ENCODE assay signal across 7 mouse cellular contexts in the genomic region with DNA sequence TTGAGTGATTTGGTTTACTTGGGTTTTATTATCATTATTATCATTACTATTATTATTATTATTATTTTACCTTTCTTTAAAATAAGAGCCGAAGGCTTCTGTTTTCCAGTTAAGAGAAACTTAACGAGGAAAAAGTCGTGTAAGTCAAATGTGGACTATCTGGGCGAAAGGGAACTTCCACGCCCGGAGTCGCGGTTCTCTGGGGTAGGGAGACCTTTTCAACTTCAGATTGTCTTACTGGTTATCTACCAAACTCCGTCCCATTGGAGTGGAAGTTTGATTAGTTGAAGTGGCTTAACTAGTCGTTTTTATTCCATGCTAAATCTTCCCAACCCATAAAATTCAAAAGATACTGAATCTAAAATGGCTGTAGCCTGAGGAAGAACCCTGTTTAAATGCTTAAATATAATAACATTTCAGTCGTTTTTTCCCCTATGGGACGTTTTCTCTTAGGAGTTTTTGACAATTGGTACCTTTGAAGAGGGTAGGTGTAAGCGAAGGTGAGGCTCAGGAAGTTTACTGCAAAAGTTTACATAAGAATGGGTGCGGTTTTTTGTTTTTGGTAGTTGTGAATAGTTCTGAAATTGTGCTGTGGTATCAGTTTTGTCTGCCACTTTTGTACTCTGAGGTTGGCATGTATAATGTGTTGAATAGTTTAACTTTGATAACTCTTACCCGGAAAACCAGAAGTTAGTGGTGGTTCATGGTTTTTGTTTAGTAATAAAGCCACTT. TPM values are rescaled to one million over a fixed set of nuclear protein-coding genes. Genes with fewer than 3 reads are reported as not detected.
DNase-seq lines count a peak whose midpoint lies in the region; ATAC-seq lines count a peak whose summit lies in the region.

No protein-coding gene starts in this region.

- H3K4me3 ChIP-seq in lung, embryonic 16.5 days (ENCODE audit: low read length), result peak overlapping the region; percentile 73
- H3K4me3 ChIP-seq in embryonic facial prominence, embryonic 11.5 days (ENCODE audit: low read depth, low read length), result peak overlapping the region; percentile 80
- H3K4me3 ChIP-seq in midbrain, embryonic 16.5 days (ENCODE audit: low read depth, low read length), result peak overlapping the region; percentile 54

- peaks cover 4% of the 10 kb centered on the region for H3K36me3 ChIP-seq in lung, embryonic 16.5 days (ENCODE audit: control insufficient read depth, insufficient read depth, low read length)
- no peaks in the 10 kb centered on the region for H3K36me3 ChIP-seq in embryonic facial prominence, embryonic 11.5 days (replicated peaks; ENCODE audit: control insufficient read depth, insufficient read depth, low read depth, low read length)
- no peaks in the 10 kb centered on the region for H3K36me3 ChIP-seq in midbrain, embryonic 16.5 days (ENCODE audit: control insufficient read depth, insufficient read depth, low read length)

- 1% methylated on average over 15 of the region's 15 CpGs for WGBS in lung, embryonic 16.5 days
- WGBS in embryonic facial prominence, embryonic 11.5 days, result 7% methylated on average over 15 of the region's 15 CpGs
- 5% methylated on average over 15 of the region's 15 CpGs for WGBS in midbrain, embryonic 16.5 days

- no peak for DNase-seq in lung, postnatal 14 days
- DNase-seq in embryonic facial prominence, embryonic 11.5 days (ENCODE audit: low spot score), result peak; percentile 11
- DNase-seq in induced T-regulatory cell, adult 2 months (ENCODE audit: low read depth), result peak; percentile 72
- DNase-seq in frontal cortex, adult 2 months (ENCODE audit: extremely low spot score in 1 of 2, low spot score in 1 of 2), result no peak

- H3K27me3 ChIP-seq in lung, embryonic 16.5 days (ENCODE audit: control insufficient read depth, insufficient read depth, low read depth, low read length), result no peaks in the 10 kb centered on the region
- H3K27me3 ChIP-seq in embryonic facial prominence, embryonic 11.5 days (ENCODE audit: control insufficient read depth, insufficient read depth, low read length), result no peaks in the 10 kb centered on the region
- no peaks in the 10 kb centered on the region for H3K27me3 ChIP-seq in midbrain, embryonic 16.5 days (ENCODE audit: control insufficient read depth, insufficient read depth, low read depth, low read length)

- H3K4me1 ChIP-seq in lung, embryonic 16.5 days (replicated peaks; ENCODE audit: control insufficient read depth, insufficient read depth, low read length), result peaks cover 3% of the 10 kb centered on the region
- H3K4me1 ChIP-seq in embryonic facial prominence, embryonic 11.5 days (ENCODE audit: control insufficient read depth, insufficient read depth, low read length), result no peaks in the 10 kb centered on the region
- H3K4me1 ChIP-seq in midbrain, embryonic 16.5 days (ENCODE audit: control insufficient read depth, insufficient read depth, low read length), result peaks cover 22% of the 10 kb centered on the region

- H3K9me3 ChIP-seq in lung, embryonic 16.5 days (ENCODE audit: control insufficient read depth, low read length), result no peaks in the 10 kb centered on the region
- H3K9me3 ChIP-seq in embryonic facial prominence, embryonic 11.5 days (replicated peaks; ENCODE audit: control insufficient read depth, low read length), result no peaks in the 10 kb centered on the region
- H3K9me3 ChIP-seq in midbrain, embryonic 16.5 days (replicated peaks; ENCODE audit: control insufficient read depth, low read length, poor library complexity, severe bottlenecking), result no peaks in the 10 kb centered on the region

- no peak for ATAC-seq in lung, embryonic 16.5 days (ENCODE audit: low read depth)
- no peak for ATAC-seq in embryonic facial prominence, embryonic 11.5 days (replicated peaks; ENCODE audit: insufficient number of reproducible peaks, low FRiP score, low TSS enrichment, low read depth)
- ATAC-seq in midbrain, embryonic 16.5 days, result no peak
- no peak for ATAC-seq in megakaryocyte-erythroid progenitor cell, adult 5-6 weeks (replicated peaks; ENCODE audit: low FRiP score, low TSS enrichment, poor library complexity, severe bottlenecking)

- H3K4me2 ChIP-seq in lung, embryonic 16.5 days (ENCODE audit: low read depth, low read length), result peak overlapping the region; percentile 82
- peak overlapping the region; percentile 68 for H3K4me2 ChIP-seq in embryonic facial prominence, embryonic 11.5 days (ENCODE audit: low read depth, low read length)
- H3K4me2 ChIP-seq in midbrain, embryonic 16.5 days (ENCODE audit: low read length), result peak overlapping the region; percentile 49

- H3K27ac ChIP-seq in lung, embryonic 16.5 days (ENCODE audit: low read length), result peak overlapping the region; percentile 96
- H3K27ac ChIP-seq in embryonic facial prominence, embryonic 11.5 days (replicated peaks; ENCODE audit: low read depth, low read length), result no peak overlapping the region; the same call in 1 of the 2 replicates
- no peak overlapping the region for H3K27ac ChIP-seq in midbrain, embryonic 16.5 days (ENCODE audit: low read length)

- H3K9ac ChIP-seq in lung, embryonic 16.5 days (ENCODE audit: low read length), result peak overlapping the region; percentile 84
- H3K9ac ChIP-seq in embryonic facial prominence, embryonic 11.5 days (replicated peaks; ENCODE audit: low read length), result peak overlapping the region; percentile 84
- H3K9ac ChIP-seq in midbrain, embryonic 16.5 days (ENCODE audit: low read depth, low read length), result peak overlapping the region; percentile 65

RNA-seq across cellular contexts. Expression of gene Gpbp1l1, which starts 0.9 kb away (rescaled TPM):
- 32.5 and 37.2 TPM in 2 replicates for polyA plus RNA-seq in lung, embryonic 16.5 days (2015; fragmentation: Nextera tagmentation; extraction: Ambion mirVana)
- polyA plus RNA-seq in embryonic facial prominence, embryonic 11.5 days (2014; fragmentation: Nextera tagmentation; extraction: Ambion mirVana), result 47.9 and 51.2 TPM in 2 replicates
- 16.3 and 17.6 TPM in 2 replicates for polyA plus RNA-seq in midbrain, embryonic 16.5 days (2015; fragmentation: Nextera tagmentation; extraction: Ambion mirVana)
- total RNA-seq in megakaryocyte-erythroid progenitor cell, adult 5-6 weeks (2014; fragmentation: Nextera tagmentation), result 75.6 and 95.2 TPM in 2 replicates
- 136 and 168 TPM in 2 replicates for total RNA-seq in megakaryocyte-erythroid progenitor cell, adult 5-6 weeks (2017)
- 36.7 and 37.4 TPM in 2 replicates for polyA plus RNA-seq in frontal cortex, adult 2 months (2012; rRNA removed)

RNA-seq across cellular contexts. Expression of gene Tmem69, which starts 2.6 kb away (rescaled TPM):
- 21.2 and 22.1 TPM in 2 replicates for polyA plus RNA-seq in lung, embryonic 16.5 days (2015; fragmentation: Nextera tagmentation; extraction: Ambion mirVana)
- 33.8 and 37.7 TPM in 2 replicates for polyA plus RNA-seq in embryonic facial prominence, embryonic 11.5 days (2014; fragmentation: Nextera tagmentation; extraction: Ambion mirVana)
- polyA plus RNA-seq in midbrain, embryonic 16.5 days (2015; fragmentation: Nextera tagmentation; extraction: Ambion mirVana), result 20.1 and 26.2 TPM in 2 replicates
- 40.3 and 44.1 TPM in 2 replicates for total RNA-seq in megakaryocyte-erythroid progenitor cell, adult 5-6 weeks (2014; fragmentation: Nextera tagmentation)
- total RNA-seq in megakaryocyte-erythroid progenitor cell, adult 5-6 weeks (2017), result 16.1 and 21.7 TPM in 2 replicates
- polyA plus RNA-seq in frontal cortex, adult 2 months (2012; rRNA removed), result 7.7 and 9.5 TPM in 2 replicates

RNA-seq across cellular contexts. Expression of gene Ccdc17, which starts 38.1 kb away (rescaled TPM):
- polyA plus RNA-seq in lung, embryonic 16.5 days (2015; fragmentation: Nextera tagmentation; extraction: Ambion mirVana), result 17.6 and 22.5 TPM in 2 replicates
- polyA plus RNA-seq in embryonic facial prominence, embryonic 11.5 days (2014; fragmentation: Nextera tagmentation; extraction: Ambion mirVana), result 1.4 and 2.1 TPM in 2 replicates
- polyA plus RNA-seq in midbrain, embryonic 16.5 days (2015; fragmentation: Nextera tagmentation; extraction: Ambion mirVana), result 5.9 and 6.0 TPM in 2 replicates
- total RNA-seq in megakaryocyte-erythroid progenitor cell, adult 5-6 weeks (2014; fragmentation: Nextera tagmentation), result 2.9 and 5.7 TPM in 2 replicates
- total RNA-seq in megakaryocyte-erythroid progenitor cell, adult 5-6 weeks (2017), result 2.5 and 3.3 TPM in 2 replicates
- 5.4 and 5.9 TPM in 2 replicates for polyA plus RNA-seq in frontal cortex, adult 2 months (2012; rRNA removed)

RNA-seq across cellular contexts. Expression of gene Ipp, which starts 51.0 kb away (rescaled TPM):
- polyA plus RNA-seq in lung, embryonic 16.5 days (2015; fragmentation: Nextera tagmentation; extraction: Ambion mirVana), result 14.1 and 14.7 TPM in 2 replicates
- polyA plus RNA-seq in embryonic facial prominence, embryonic 11.5 days (2014; fragmentation: Nextera tagmentation; extraction: Ambion mirVana), result 5.0 and 5.2 TPM in 2 replicates
- 13.6 and 14.7 TPM in 2 replicates for polyA plus RNA-seq in midbrain, embryonic 16.5 days (2015; fragmentation: Nextera tagmentation; extraction: Ambion mirVana)
- total RNA-seq in megakaryocyte-erythroid progenitor cell, adult 5-6 weeks (2014; fragmentation: Nextera tagmentation), result 8.7 and 10.5 TPM in 2 replicates
- total RNA-seq in megakaryocyte-erythroid progenitor cell, adult 5-6 weeks (2017), result 13.4 and 21.7 TPM in 2 replicates
- 6.7 and 8.7 TPM in 2 replicates for polyA plus RNA-seq in frontal cortex, adult 2 months (2012; rRNA removed)

Comparison
In these comparisons a context has a peak if more than half of its experiments do, and no peak if none do; other contexts are left out.
1. DNase-seq: peak in embryonic facial prominence, embryonic 11.5 days (single experiment) and induced T-regulatory cell, adult 2 months (single experiment); none in lung, postnatal 14 days (single experiment) and frontal cortex, adult 2 months (0 of 2).
2. Peak in every context shown above with its lines, with median percentiles within 50 percentile points of each other: H3K4me2 ChIP-seq, H3K4me3 ChIP-seq and H3K9ac ChIP-seq.